25 mouse cellular contexts compared by ENCODE assay signal in the genomic region with DNA sequence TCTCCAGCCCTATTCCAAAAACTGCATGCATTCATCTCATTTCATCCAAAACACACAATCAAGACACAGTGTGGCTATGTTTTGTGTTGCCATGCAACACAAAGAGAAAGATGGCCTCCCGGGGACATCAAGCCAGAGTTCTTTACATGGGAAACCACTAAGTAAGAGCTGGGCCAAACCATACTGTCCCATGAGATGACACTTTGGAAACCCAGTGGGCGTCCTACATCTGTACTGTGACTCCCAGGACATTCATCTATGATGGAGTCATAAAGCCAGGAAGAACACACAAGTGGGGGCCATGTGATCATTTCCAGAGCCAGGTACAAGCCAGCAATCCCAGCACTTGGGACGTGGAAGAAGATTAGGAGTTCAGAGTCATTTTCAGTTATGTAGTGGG.
DNase-seq lines count a peak whose midpoint lies in the region; ATAC-seq and TF ChIP-seq lines count a peak whose summit lies in the region.
"Had no signal": no experiment of that assay in that cellular context is flagged by ENCODE, and none has a peak within 500 bp of the region (broad histone marks: within the 10 kb centered on the region; RNA-seq: fewer than 3 reads in every experiment).

No protein-coding gene starts in this region.

- no peak overlapping the region for H3K4me3 ChIP-seq in embryonic facial prominence, embryonic 14.5 days (ENCODE audit: low read depth, low read length)
- H3K4me3 ChIP-seq in embryonic facial prominence, embryonic 10.5 days, result no peak overlapping the region
- no peak overlapping the region for H3K4me3 ChIP-seq in hindbrain, postnatal 0 days (ENCODE audit: low read length)
- no peak overlapping the region for H3K4me3 ChIP-seq in hindbrain, embryonic 10.5 days
- H3K4me3 ChIP-seq: embryonic facial prominence, embryonic 13.5 days; forebrain, embryonic 13.5 days; forebrain, embryonic 15.5 days had no signal

- TF ChIP-seq CTCF in hindbrain, postnatal 0 days (IDR thresholded peaks at IDR 0.05; ENCODE audit: low read depth), result no peak
- TF ChIP-seq CTCF in brain, embryonic 14.5 days (IDR thresholded peaks at IDR 0.05; ENCODE audit: borderline replicate concordance, extremely low read depth, insufficient read depth, insufficient read length), result no peak

- H3K4me1 ChIP-seq in embryonic facial prominence, embryonic 14.5 days (ENCODE audit: control insufficient read depth, insufficient read depth, low read length), result no peaks in the 10 kb centered on the region
- H3K4me1 ChIP-seq in embryonic facial prominence, embryonic 10.5 days, result peaks cover 17% of the 10 kb centered on the region
- no peaks in the 10 kb centered on the region for H3K4me1 ChIP-seq in hindbrain, postnatal 0 days (ENCODE audit: insufficient read depth, low read length)
- peaks cover 18% of the 10 kb centered on the region for H3K4me1 ChIP-seq in hindbrain, embryonic 10.5 days (replicated peaks)
- H3K4me1 ChIP-seq: forebrain, embryonic 15.5 days had no signal

- H3K4me2 ChIP-seq in embryonic facial prominence, embryonic 14.5 days (ENCODE audit: low read depth, low read length), result no peak overlapping the region
- H3K4me2 ChIP-seq in hindbrain, postnatal 0 days (ENCODE audit: low read depth, low read length), result no peak overlapping the region
- H3K4me2 ChIP-seq: embryonic facial prominence, embryonic 13.5 days; forebrain, embryonic 13.5 days; forebrain, embryonic 15.5 days had no signal

- TF ChIP-seq POLR2A in brain, embryonic 14.5 days (IDR thresholded peaks at IDR 0.05; ENCODE audit: borderline replicate concordance, extremely low read depth, insufficient read depth, insufficient read length, poor library complexity, severe bottlenecking), result no peak

- no peaks in the 10 kb centered on the region for H3K36me3 ChIP-seq in embryonic facial prominence, embryonic 14.5 days (ENCODE audit: control insufficient read depth, insufficient read depth, low read length)
- H3K36me3 ChIP-seq in embryonic facial prominence, embryonic 10.5 days (replicated peaks), result no peaks in the 10 kb centered on the region
- no peaks in the 10 kb centered on the region for H3K36me3 ChIP-seq in hindbrain, postnatal 0 days (ENCODE audit: insufficient read depth, low read length)
- no peaks in the 10 kb centered on the region for H3K36me3 ChIP-seq in hindbrain, embryonic 10.5 days
- H3K36me3 ChIP-seq: embryonic facial prominence, embryonic 13.5 days; forebrain, embryonic 15.5 days; G1E had no signal

- DNase-seq in embryonic facial prominence, embryonic 14.5 days (ENCODE audit: low spot score), result peak; percentile 49
- no peak for DNase-seq in embryonic facial prominence, embryonic 10.5 days (ENCODE audit: low spot score)
- DNase-seq in heart, adult 11 months, result peak; percentile 84
- DNase-seq in heart, adult 9 months (ENCODE audit: low spot score in 2 of 2), result no peak
- DNase-seq in hindbrain, postnatal 0 days (ENCODE audit: low spot score), result no peak
- DNase-seq in hindbrain, embryonic 10.5 days (ENCODE audit: low spot score), result no peak
- peak; percentile 8 for DNase-seq in brain, embryonic 14.5 days (ENCODE audit: low read depth)
- no peak for DNase-seq in cerebellum, adult 11 months
- DNase-seq: adrenal gland, adult 8-10 months; adrenal gland, postnatal 14 days; adrenal gland, postnatal 36 days; B cell, adult 2 months; cerebellum, adult 11-12 months; cerebellum, adult 2 months; cerebellum, adult 9-10 months; cerebellum, postnatal 10 days; cerebellum, postnatal 25 days had no signal

- H3K9ac ChIP-seq in embryonic facial prominence, embryonic 14.5 days (ENCODE audit: low read depth, low read length), result no peak overlapping the region
- H3K9ac ChIP-seq in hindbrain, postnatal 0 days (replicated peaks; ENCODE audit: low read length), result no peak overlapping the region
- H3K9ac ChIP-seq: embryonic facial prominence, embryonic 13.5 days; forebrain, embryonic 13.5 days; forebrain, embryonic 15.5 days had no signal

- H3K9me3 ChIP-seq in embryonic facial prominence, embryonic 14.5 days (ENCODE audit: control insufficient read depth, low read length), result no peaks in the 10 kb centered on the region
- H3K9me3 ChIP-seq in embryonic facial prominence, embryonic 10.5 days, result no peaks in the 10 kb centered on the region
- no peaks in the 10 kb centered on the region for H3K9me3 ChIP-seq in hindbrain, postnatal 0 days (ENCODE audit: low read length)
- 0 out of 2 replicates have a peak, but pooled peaks cover 3% of the 10 kb centered on the region for H3K9me3 ChIP-seq in hindbrain, embryonic 10.5 days
- H3K9me3 ChIP-seq: embryonic facial prominence, embryonic 13.5 days; forebrain, embryonic 13.5 days; forebrain, embryonic 15.5 days; G1E had no signal

- no peaks in the 10 kb centered on the region for H3K27me3 ChIP-seq in embryonic facial prominence, embryonic 14.5 days (replicated peaks; ENCODE audit: control insufficient read depth, insufficient read depth, low read length)
- H3K27me3 ChIP-seq in embryonic facial prominence, embryonic 10.5 days (replicated peaks; ENCODE audit: low read depth, poor library complexity, severe bottlenecking), result no peaks in the 10 kb centered on the region
- H3K27me3 ChIP-seq in hindbrain, postnatal 0 days (ENCODE audit: insufficient read depth, low read length), result no peaks in the 10 kb centered on the region
- no peaks in the 10 kb centered on the region for H3K27me3 ChIP-seq in hindbrain, embryonic 10.5 days (ENCODE audit: insufficient read depth, poor library complexity, severe bottlenecking)
- H3K27me3 ChIP-seq: CH12.LX; embryonic facial prominence, embryonic 13.5 days; forebrain, embryonic 13.5 days; forebrain, embryonic 15.5 days; Patski had no signal

- no peak overlapping the region for H3K27ac ChIP-seq in embryonic facial prominence, embryonic 14.5 days (replicated peaks; ENCODE audit: low read depth, low read length)
- no peak overlapping the region for H3K27ac ChIP-seq in embryonic facial prominence, embryonic 10.5 days (replicated peaks)
- H3K27ac ChIP-seq in hindbrain, postnatal 0 days, result no peak overlapping the region
- H3K27ac ChIP-seq in hindbrain, embryonic 10.5 days, result no peak overlapping the region
- H3K27ac ChIP-seq: embryonic facial prominence, embryonic 13.5 days; forebrain, embryonic 13.5 days; forebrain, embryonic 15.5 days had no signal

- ATAC-seq in embryonic facial prominence, embryonic 14.5 days (ENCODE audit: low read depth), result peak; percentile 33; the same call in 1 of the 2 replicates
- ATAC-seq in hindbrain, postnatal 0 days, result 0 out of 2 replicates have a peak, but pooled peaks have one; percentile 21
- ATAC-seq: activated CD4-positive, CD25-positive, alpha-beta regulatory T cell, adult 4 months; CD4-positive, CD25-positive, alpha-beta regulatory T cell, adult 4 months; forebrain, embryonic 13.5 days; forebrain, embryonic 15.5 days; Patski had no signal

- WGBS in embryonic facial prominence, embryonic 14.5 days, result 80% methylated on average over 3 of the region's 3 CpGs
- WGBS in embryonic facial prominence, embryonic 10.5 days, result 87% methylated on average over 3 of the region's 3 CpGs
- 74% methylated on average over 3 of the region's 3 CpGs for WGBS in hindbrain, postnatal 0 days
- WGBS in hindbrain, embryonic 10.5 days, result 83% methylated on average over 3 of the region's 3 CpGs

Comparison
In these comparisons a context has a peak if more than half of its experiments do, and no peak if none do; other contexts are left out.
1. DNase-seq: peak in embryonic facial prominence, embryonic 14.5 days (single experiment), heart, adult 11 months (single experiment) and brain, embryonic 14.5 days (single experiment); none in embryonic facial prominence, embryonic 10.5 days (single experiment), heart, adult 9 months (0 of 2), hindbrain, postnatal 0 days (single experiment), hindbrain, embryonic 10.5 days (single experiment) and cerebellum, adult 11 months (single experiment).